Mouse (Mus musculus) 3134 (cell line): ENCODE results near the gene Clec3a.
A peak's percentile ranks its signal among the peaks of the same experiment; 100 is the strongest.

Source experiments
- DNase-seq: peaks from one replicate; pipeline ENCODE4 v3.0.0-alpha.2; 2011; ENCODE audit warnings: low spot score; ENCODE audit not compliant: insufficient read length; ENCODE audit errors: extremely low read depth

The Clec3a gene

DNA sequence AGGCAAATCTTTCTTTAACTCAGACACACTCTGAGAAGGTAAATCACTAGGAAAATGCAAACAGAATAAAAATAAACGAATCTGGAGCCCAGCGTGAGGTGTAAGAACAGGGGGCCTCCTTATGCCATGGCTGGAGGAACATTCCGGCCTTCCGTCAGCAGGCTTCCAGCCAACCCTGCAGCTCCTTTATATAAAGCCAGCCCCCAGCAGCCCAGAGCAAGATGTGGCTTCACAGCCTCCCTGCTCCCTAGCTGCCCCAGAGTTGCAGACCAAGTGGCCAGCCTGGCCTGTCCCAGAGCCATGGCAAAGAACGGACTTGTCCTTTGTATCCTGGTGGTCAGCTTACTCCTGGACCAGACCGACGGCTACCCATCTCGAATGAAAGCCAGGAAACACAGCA is at the start of gene Clec3a:
Gene Clec3a, plus strand, starts transcription at position 301 of the 400 bp plus-strand sequence.
- DNase-seq = no peak

DNA sequence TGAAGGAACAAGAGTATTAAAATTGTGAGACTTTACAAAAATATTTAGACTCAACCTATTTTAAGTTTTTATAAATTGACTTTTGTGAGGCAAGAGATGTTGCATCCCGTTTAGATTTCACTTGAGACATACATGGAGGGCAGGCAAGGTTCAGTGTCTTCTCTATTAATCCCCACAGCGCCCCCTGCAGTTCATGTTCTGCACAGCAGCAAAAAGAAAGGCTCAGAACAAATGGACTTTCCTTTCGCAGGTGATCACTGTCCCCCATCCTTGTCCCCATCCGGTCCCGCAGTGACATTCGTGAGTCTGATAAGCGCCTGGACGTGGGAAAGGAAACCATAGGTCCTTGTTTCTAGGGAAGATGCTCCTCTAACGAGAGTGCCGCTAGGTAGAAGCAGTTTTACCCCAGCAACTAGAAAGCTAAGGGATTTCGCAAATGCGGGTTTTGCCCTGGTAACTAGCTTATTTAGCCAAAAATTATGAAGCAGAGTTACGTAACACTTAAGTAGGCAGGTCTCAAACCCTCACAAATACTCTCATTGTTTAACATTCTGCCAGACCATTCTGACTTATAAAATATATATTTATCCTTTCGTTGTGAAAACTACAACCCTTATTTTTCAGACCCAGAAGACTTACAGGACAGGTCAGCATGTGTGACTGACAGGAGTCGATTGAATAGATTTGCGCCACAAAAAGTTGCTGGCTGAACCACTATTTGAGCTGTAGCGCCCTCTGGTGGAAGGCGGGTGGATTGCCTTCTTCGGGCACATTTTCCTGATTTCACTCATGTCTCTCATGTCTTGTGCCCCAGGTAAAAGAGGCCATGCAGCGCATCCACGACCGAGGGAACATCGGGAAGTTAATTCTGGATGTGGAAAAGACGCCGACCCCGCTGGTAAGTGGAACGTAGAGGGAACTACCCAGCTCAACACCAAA is 48.6 kb upstream of the Clec3a start:
- DNase-seq = peak; percentile 11

DNA sequence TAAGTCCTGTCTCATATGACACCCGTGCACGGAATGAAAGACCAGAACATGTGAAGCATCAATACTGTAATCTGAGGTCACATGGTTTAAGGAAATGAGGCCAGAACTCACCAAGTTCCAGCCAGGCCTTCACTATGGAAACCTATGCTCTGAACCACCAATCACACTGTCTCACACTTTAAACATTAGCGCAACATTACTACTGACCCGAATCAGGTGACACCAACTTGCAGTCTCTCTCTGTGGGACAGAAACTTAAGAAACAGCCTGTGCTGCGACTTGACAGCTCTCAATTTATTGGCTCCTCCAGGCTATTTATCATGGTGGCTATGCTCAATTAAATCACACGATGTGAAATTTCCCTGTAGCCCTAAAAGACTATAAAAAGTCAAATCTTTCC is 43.5 kb upstream of the Clec3a start:
- DNase-seq = no peak

DNA sequence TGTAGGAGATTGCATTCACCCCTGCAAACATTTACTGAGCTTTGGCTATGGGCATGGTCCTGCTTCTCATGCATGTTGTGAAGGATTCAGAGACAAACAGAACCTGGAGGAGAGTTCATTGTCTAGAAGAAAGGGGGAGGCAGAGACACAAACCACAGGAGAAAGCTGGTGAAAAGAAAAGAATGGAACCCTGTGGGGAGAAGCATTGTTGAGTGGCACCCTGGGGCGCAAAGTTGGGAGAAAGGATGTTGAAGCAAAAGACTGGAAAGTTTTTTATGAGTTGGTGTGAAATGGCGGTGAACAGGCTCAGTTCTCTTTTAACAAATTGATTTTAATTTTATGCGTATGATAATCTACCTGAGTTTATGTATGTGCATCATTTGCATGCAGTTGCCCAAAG is 33.7 kb upstream of the Clec3a start:
- DNase-seq = no peak

DNA sequence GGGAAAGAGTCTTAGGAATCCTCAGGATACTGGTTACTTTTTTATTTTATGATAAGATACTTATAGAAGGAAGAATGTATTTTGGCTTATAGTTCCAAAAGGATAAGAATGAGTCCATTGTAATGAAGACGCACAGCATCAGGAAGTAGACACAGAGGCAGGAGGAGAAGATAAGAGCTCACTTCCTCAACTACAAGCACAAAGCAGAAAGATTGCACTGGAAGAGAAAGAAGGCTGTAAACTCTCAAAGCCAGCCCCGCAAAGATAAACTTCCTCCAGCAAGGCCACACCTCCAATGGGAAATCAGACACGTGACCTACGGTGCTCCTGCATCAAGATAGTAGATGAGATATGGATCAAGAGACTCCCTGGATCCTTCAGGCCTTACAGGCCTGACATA is 30.4 kb upstream of the Clec3a start:
- DNase-seq = no peak

DNA sequence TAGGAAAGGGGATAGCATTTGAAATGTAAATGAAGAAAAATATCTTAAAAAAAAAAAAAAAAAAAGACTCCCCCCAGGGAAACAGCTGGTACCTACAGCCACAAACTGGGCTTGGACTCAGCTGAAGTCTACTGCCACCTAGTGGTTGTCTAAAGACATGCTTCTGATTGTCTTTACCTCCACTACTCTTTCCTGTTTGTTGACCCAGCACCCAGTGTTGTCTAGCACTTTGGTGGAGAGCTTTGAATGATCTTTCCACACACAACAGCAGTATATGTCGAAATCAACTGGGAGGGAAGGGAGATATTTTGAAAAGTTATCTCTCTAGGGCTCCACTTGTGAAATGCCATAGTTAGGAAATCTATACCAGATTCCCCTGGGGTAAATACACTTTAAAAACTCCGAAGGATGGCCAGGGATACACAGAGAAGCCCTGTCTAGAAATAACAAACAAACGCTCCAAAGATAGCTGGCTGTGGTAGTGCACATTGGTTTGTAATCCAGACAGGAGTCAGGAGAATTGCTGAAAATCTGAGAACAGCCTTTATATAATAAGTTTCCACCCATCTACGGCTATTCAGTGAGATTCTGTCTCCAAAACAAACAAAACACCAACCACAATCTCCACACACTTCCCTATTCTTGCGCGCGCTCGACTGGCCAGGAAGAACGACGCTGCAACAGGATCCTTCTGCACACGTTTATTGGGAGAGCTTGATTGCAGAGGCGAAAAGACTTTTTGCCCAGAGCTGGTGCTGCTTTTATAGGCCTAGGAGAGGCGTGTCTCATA is 27.2 kb upstream of the Clec3a start:
- DNase-seq = no peak

DNA sequence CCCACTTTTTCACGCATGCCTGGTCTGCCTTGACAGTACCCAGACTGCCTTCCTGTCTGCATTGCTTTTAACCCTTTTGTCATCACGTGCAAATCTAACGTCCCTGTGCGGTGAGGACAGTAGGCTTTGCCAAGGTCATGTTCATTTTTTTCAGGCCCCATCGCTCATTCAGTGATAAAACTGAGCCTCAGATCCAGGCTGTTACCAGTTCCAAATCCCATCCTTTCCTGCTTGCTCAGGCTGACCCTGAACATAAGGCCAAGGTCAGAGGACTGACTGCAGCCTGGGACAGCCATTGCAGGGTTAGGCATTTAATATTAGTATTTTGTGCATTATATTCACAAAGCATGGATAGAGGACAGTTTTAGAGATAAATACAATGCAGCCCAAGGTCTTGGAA is 19.6 kb upstream of the Clec3a start:
- DNase-seq = no peak

DNA sequence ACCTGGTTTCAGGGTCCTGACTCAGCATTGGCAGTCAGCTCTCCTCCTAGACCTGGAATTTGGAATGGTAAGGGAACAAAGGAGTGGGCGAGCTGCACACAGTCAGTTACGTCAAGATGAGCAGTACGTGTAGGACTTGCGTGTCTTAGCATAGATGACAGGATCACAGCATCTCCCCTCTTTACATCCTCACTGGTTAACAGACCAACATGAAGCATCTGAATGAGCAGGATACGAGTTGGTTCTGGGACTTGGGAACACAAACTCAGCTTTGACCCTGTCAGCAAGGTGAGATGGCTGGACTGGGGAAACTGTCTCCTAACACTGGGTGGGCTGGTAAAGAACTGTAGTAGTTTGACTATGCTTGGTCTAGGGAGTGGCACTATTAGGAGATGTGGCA is 18.6 kb upstream of the Clec3a start:
- DNase-seq = no peak

DNA sequence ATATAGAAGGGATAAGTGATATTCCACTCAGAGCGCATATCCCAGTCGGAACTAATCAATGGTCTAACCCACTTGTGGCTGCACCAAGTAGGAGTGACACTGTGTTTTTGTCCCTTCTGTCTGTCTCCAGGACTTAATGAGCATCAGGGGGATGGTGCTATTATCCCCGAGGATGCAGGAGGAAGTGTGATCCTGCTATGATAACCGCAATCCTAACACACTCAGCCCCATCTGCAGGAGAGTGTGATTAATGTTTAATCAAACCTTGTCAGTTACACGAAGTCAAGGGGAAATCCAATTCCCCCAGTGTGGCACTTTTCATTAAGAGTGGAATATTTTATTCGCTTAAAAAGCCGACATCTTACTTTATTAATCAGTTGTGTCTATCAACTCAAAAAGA is 16.2 kb upstream of the Clec3a start:
- DNase-seq = no peak

DNA sequence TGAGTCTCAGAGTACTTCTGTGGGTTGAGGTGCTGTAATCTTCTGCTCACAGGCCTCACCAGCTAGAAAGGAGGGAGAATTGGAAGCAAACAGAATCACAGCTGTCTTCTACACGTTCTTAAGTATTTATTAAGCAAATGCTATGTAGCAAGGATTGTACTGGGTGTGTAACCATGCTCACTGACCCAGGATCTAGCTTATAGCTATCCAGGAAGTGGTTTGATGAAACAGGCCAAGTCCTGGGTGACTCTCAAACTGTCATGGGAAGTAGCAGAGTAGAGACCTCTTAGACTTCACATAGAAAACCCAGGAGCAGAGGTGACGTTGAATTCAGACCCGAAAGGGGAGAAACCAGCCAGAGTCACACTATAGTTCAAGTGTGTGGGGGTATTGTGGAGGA is 6.5 kb upstream of the Clec3a start:
- no peak for DNase-seq

DNA sequence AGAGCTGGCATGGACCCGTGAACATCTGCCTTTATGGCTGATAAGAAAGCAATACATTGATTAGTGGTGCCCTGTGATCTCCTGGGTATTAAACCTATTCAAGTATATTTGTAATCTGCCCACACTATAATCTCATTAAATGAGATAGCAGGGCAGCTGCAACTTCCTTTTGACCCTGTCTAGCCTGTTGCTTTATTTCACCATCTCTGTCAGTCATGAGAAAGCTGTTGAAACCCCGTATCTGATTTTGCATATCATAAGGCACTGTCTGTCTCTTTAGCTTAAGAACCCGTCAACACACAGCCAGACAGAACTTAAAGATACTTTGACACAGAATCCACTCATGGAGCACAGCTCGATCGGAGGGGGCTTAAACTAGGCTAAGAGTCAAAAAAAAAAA is 600 bp downstream of the Clec3a start:
- no peak for DNase-seq

DNA sequence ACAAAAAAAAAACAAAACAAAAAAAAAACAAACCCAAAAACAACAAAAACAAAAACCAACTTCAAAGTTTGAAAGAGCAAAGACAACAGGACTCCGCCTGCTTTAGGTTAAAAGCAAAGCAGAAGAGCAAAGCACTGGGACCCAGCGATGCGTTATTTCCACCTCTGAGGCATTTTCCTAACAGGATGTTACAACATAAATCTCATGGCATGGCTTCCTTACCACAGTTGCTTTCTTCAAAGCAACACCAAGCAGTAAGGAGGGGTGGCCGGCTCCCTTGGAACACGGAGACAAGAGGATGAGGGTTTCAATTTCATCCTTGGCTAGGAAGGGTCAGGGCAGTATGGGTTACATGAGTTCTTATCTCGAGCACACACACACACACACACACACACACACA is 1.0 kb downstream of the Clec3a start:
- no peak for DNase-seq

DNA sequence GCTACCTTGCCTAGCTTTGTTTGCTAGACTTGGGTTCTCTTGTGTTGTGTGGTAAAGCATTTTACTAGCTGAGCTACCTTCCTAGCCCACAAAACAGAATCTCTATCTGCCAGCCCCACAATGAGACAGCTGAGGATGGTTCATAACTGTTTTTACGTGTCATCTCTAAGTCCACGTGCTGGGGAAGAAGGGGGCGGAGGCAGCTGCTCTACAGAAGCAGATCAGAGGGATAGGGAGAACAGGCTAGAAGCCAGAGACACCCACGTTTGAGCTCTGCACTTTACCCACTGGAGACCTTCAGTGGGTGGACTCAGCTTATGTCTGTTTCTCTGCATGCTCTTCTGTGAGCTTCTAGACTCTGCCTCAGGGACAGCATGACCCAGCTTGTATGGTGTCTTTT is 3.7 kb downstream of the Clec3a start:
- DNase-seq = no peak

DNA sequence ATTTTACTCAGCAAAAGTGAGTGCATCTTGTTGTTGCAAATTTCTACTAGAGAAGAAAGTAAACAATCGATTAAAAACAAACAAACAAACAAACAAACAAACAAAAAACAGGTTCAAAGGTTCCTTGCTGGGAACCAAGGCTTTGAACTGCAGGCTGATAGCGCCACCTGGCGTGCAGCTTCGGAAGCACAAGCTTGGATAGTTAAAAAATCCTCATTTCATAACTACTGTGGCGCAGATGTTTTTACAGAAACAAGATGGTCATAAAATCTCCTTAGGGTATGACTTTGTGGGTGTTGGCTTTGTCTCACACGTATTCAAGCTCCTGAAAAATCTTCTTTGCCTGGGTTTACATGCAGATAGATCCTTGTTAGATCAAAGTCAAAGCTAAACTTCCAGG is 20.4 kb downstream of the Clec3a start:
- peak; percentile 21 for DNase-seq

DNA sequence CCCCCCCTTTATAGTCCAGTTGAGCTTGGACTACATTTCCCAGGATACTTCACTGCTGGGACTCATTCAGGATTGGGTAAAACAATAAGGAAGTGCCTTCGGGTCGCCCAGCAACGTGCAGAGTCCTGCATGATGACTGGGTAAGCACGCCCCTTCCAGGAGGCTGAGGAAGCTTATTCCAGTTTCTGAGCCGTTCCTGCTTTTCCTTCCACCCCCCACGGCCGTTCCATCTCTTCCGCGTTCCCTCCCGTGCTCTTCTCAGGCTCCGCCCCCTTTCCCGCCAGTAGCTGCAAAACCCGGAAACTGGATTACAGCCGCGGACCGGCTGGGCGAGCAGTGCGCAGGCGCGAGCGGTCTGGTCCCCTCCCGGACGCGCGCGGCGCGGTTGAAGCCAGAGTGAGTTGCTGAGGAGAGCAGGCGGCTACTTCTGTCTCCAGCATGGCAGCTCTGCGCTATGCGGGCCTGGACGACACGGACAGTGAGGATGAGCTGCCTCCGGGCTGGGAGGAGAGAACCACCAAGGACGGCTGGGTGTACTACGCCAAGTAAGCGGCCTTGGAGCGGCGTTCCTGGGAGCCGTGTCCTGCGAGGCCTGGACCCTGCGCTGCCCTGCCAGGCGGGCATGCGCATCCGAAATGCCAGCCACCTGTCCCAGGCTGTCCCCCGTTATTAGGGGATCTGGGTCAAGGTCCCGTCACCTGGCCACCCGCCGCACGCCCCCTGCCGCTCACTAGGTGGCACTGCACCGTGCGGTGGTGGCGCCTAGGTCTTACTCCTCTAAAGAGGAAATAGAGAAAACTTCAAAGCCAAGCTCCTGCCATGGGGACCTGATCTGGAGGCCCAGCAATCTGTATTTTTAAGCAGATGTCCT is 21.7 kb downstream of the Clec3a start, which contains the start of gene Wwox:
Gene Wwox, plus strand, starts transcription at position 322 of the 871 bp plus-strand sequence.
- peak; percentile 96 for DNase-seq

DNA sequence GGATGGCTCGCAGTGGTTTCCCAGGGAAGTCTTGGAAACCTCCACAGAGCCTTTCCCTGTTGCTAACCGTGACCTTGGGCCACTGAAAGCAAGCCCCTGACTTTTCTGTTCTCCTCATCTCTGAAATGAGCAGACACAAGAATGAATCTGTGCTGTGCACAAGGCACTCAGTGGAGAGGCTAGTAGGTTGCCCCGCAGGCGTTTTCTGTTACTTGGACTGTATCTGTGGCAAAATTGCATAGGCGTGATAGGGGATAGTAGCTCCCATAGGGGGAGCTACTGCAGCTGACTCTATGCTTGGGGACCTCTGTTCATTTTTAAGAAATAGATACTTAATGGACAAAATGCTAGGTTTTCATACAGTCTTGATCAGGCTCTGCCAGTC is 22.3 kb downstream of the Clec3a start:
- no peak for DNase-seq

DNA sequence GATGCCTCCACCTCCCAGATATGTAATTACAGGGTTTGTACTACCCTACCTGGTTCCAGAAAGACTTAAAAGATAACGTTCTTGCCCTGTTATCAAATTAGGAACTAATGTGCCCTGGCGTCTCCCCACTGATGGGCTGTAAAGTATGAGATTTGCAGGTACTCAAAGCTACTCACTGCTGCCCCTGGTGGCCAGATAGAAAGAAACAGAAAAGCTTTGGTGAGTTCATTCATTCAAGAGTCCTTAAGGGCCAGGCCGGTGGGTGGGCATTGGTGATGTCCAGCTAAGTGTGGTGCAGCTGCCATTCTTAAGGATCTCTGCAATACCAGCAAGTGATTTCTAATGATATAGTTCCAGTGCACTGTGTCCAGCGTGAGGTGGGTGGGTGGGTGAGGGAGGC is 23.7 kb downstream of the Clec3a start:
- DNase-seq = no peak

DNA sequence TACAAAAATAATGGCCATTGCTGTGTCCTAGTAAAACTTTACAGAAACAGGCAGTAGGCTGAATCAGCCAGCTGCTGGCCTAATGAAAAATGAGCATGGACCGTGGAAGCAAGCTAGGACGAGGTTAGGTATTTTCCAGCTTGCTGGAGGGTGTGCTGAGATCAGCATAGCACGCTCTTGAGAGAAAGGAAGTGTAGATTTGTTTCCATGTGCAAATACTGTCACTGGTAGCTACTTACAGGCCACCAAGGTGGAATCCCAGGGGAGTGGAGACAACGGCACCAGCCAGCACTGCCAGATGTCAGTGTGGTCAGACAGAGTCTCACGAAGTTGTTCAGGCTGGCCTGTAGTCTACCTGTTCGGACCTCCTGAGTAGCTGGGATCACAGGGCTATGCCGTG is 29.0 kb downstream of the Clec3a start:
- DNase-seq = no peak

DNA sequence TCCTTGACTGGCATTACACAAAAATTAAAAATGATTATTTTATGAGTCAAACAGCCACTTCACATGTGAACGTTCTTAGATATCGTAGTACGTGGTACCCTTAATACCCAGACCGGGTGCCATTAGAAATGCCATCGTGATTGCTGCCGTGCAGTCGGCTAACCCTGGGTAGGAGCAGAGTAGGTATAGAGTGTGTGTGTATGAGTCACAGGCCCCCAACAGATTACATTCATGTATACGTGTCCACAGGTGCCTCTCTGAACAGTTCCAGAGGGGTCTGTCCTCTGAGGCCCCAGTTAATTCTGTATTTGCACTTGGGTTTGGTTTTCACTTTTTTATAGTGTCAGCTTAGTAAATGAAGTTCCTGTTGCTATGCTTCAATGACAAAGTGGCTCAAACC is 34.4 kb downstream of the Clec3a start:
- DNase-seq = no peak

DNA sequence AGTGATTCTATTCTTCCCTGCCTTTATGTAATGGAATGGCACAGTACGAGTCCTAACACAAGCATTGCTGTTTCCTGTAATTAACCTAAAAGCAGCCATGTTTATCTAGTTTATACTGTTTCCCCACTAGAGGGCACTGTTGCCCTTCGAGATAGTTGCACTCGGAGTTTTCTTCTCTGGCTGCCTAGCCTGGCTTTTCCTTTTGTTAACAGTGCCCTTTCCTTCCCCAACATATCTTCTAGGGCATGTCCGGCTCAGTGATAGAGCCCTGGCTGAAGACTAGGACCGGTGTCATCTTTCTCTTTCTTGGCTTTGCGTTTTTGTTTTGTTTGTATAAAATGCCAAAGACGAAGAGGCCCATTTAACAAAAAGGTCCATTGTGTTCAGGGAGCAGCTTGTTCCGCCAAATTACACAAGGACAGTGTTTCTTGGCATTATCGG is 34.9 kb downstream of the Clec3a start:
- DNase-seq = peak; percentile 21

DNA sequence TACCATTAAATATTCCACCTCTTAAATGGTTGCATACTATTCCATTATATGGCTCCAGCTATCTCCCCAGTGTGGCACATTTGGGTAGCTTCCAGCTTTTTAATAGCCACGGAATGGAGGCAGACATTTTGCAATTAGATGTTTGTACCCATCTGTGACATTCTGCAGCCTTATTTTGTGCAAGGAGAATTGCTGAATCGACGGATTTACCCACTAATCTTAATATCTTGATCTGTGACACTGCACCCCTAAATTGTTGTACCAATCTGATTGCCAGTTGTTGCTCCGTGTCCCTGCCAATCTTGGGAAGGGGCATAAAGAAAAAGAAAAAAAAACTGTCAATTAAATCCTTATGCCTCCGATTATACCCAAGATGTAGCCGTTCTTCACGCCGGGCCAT is 37.4 kb downstream of the Clec3a start:
- no peak for DNase-seq
